Mouse (Mus musculus): ENCODE measurements around the gene Gm5767.

DNA sequence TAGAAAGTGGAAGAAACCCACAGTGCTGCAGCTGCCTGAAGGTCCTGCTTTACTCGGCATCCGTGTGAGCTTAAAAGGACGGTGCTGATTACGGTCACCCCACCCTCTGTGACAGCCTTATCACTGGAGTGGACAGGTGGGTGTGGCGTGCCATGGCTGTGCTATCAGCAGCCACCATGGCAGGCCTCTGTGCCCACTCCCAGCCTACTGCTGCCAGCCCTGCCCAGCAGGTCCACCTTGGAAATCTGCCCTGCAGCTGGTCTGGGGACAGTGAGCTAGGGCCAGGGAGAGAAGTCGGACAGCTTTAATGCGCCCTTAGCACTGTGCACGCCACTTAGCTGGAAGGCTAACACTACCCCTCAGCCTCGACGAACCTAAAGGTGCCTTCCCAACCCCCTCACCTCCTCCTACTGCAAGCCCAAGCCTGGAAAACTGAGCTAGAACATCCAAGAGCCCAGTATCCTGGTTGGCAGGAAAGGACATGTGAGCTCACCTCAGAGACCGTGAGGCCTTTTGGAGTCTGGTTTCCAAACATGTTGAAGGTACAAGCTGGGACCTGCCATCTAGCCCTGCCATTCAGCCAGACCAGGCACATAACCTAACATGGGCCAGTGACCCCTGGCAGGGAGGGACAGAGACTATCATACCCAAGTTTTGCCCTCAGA, 6.4 kb downstream of the Gm5767 start:
- TF ChIP-seq CTCF (IDR thresholded peaks at IDR 0.05; ENCODE audit: low read depth, low read length), result no peak
- no peak for TF ChIP-seq POLR2A (IDR thresholded peaks at IDR 0.05; ENCODE audit: extremely low read depth, insufficient read depth, low read length)
